Mouse (Mus musculus) effector memory CD4-positive, alpha-beta T cell, adult 7 months (primary cell): ENCODE results near the gene Pgm1. TPM values are rescaled to one million over a fixed set of nuclear protein-coding genes. Genes with fewer than 3 reads are reported as not detected.

Source experiments
- polyA plus RNA-seq: library from polyadenylated mRNA; unstranded; fragments of 100-300 nt; shearing (Covaris generic); gene quantifications from one replicate; pipeline ENCODE4 v1.2.1, GENCODE M21; 2017

Gene Pgm1
- polyA plus RNA-seq = 37.5 TPM

DNA sequence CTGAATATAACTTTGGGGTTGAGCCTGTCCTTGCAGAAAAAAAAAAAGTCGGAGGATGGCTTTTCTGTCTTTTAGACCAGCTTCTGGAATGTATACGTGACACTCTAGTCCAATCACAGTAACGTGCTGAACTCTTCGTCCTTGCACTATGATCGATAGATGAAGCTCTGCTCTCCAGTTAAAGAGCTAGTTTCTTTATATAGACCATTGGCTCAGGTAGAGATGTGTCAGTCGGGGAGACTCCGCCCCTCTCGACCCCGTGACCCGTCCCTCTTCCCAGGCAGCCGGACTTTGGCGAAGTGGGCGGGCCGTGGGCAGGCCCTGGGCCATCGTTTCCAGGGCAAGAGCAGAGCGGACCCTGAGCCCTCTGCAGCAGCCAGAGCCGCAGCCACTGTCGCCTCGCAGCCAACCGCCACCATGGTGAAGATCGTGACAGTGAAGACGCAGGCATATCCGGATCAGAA is at the start of gene Pgm1:
Pgm1 (plus strand) TSS at position 266 of the 464 bp plus-strand sequence.

DNA sequence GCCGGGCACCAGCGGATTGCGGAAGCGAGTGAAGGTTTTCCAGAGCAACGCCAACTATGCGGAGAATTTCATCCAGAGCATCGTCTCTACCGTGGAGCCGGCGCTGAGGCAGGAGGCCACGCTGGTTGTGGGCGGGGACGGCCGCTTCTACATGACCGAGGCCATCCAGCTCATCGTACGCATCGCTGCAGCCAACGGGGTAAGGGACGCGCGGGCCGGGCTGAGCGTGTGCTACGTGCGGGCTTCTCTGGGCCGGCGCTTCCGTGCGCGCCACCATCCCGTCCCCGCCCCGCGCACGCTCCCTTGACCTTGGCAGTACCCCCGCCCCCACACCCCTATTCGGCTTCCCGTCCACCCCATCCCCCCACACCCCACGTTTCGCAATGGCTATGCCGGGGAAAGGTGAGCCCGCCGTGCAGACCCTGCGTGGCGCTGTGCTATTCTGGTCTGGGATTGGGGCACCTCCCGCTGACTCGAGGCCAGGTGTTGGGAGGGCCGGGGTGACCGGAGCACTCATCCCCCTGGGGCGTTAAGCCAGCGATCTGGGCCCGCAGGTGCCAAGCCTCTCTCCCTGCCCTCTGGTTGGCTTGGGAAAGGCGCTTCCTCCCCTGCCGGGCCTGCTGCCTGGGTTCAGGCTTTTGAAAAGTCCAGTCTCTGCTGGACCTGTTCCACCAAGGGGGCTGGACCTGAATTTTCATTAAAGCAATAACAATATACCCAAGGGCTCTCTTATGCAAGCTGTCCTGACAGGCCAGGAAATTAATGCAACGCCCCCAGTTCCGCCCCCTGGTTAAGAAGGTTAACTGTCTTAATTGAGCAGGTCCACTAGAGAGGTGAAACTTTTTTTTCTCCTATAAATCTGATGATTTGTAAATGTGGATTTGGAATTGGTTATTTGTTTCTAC is 651 bp downstream of the Pgm1 start, which contains the start of gene Itgb3bp:
Itgb3bp (minus strand) TSS at position 201 of the 905 bp plus-strand sequence.

Other genes with a start within 250 kb of the Pgm1 start
- gene Alg6, start 213.8 kb upstream of the Pgm1 start, polyA plus RNA-seq = 6.5 TPM
- 2.2 TPM for gene Efcab7, start 100.2 kb upstream of the Pgm1 start, polyA plus RNA-seq
- gene Itgb3bp, start 399 bp downstream of the Pgm1 start, polyA plus RNA-seq = 16.9 TPM
- not detected for gene Ror1, start 166.4 kb downstream of the Pgm1 start, polyA plus RNA-seq